Mouse (Mus musculus) monocyte, adult 2 months (primary cell): ENCODE results near the gene Mob2.

ENCODE experiments used
- DNase-seq, 2 experiments: peaks; one replicate each; pipeline ENCODE4 v3.0.0; 2022; ENCODE audit warnings: low spot score in 2 of 2, low read depth in 1 of 2

Gene Mob2

DNA sequence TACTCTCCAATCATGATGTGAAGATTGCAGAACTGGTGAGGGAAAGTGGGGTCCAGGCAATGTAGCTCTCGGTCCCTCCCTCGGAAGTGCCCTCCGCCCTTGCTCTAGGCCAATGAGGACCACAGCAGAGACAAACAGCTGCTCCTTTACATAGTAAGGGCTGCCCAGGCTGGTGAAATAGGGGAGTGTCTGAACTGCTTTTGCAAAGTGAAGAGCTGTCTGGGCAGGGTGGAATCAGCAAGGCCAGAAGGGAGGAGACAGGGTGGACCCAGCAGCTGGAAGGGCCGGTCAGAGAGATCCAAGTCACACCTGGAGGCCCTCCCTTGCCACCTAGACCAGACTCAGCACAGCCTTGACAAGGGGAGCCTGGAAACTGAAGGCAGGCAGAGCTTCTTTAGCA is 34.9 kb downstream of the Mob2 start:
- DNase-seq: no peak

GRCm38 (mm10) chr7:142025196-142025595 is 35.7 kb downstream of the Mob2 start:
- DNase-seq: no peak

GRCm38 (mm10) chr7:142020827-142021226 is 40.0 kb downstream of the Mob2 start:
- no peak for DNase-seq

GRCm38 (mm10) chr7:142019699-142020098 is 41.2 kb downstream of the Mob2 start:
- DNase-seq: no peak

- DNase-seq: no peak
Measured at GRCm38 (mm10) chr7:142016562-142016961, 44.3 kb downstream of the Mob2 start.

- DNase-seq: no peak
Measured at GRCm38 (mm10) chr7:142001597-142002340, 59.1 kb downstream of the Mob2 start.

DNA sequence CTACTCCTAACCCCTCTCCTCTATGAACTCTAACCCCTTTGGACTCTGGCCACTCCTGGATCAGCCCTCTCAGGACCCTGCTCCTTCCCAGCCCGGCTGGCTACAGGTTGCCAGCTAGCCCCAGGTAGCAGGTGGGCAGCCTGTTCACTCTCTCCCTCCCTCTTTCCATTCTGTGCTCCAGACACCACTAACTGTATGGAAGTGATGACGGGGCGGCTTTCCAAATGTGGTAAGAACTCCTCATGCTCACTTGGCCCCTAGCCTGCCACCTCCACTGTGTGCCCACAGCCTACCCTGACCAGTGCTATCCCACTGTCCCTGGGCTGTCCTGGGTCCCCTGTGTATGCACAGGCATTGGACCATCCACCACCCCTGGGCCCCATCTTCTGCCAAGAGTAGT is 60.2 kb downstream of the Mob2 start:
- DNase-seq: no peak

- DNase-seq: no peak
Measured at GRCm38 (mm10) chr7:141994121-141994520, 66.7 kb downstream of the Mob2 start.

DNA sequence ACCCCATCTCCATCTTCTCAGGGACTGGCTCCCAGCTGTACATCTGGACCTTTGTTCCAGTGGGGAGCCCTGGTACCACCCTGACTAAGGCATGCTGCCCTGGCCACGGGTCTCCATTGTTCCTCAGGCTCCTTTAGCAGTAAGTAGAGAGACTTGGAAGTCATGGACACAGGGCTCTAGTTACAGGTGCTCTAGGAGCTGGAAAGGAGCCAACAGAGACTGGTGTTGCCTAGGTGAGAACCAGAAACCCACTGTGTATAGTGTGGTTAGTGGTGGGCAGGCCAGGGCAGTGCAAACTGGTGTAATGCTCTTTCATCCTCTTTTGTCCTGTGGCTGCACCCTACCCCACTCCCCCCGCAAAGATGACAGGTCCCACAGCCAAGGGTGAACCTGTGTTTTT is 69.7 kb downstream of the Mob2 start:
- no peak for DNase-seq

DNA sequence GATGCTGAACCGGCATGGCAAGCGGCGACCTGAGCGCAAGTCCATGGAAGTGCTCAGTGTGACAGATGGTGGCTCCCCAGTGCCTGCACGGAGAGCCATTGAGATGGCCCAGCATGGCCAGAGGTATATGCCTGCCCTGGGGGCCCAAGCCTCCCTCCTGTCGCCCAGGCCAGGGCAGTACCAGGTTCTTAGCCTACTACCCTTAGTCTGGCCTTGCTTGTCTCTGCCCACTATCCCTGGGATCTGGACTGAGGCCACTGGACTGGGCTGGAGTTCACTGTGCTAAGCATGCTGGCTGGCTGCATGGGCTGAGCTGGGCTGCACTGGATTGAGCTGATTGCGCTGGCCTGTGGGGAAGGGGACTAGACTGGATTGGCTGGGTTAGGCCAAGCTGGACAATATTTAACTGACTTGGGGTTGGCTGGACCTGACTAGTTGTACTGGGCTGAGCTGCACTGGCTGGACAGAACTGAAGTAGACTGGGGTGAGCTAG is 72.5 kb downstream of the Mob2 start:
- DNase-seq: no peak

DNA sequence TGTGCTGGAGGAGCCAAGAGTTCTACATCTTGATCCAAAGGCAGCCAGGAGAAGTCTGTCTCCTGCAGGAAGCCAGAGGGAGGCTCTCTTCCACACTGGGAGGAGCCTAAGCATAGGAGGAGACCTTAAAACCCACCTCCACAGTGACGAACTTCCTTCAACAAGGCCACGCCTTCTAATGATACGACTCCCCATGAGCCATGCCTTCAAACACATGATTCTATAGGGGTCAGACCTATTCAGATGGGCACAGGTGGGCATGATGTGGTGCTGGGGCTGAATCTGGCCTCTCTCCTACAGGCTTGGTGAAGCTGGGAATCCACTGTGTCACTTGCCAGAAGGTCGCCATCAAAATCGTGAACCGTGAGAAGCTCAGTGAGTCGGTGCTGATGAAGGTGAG is 79.6 kb downstream of the Mob2 start:
- DNase-seq: no peak

DNA sequence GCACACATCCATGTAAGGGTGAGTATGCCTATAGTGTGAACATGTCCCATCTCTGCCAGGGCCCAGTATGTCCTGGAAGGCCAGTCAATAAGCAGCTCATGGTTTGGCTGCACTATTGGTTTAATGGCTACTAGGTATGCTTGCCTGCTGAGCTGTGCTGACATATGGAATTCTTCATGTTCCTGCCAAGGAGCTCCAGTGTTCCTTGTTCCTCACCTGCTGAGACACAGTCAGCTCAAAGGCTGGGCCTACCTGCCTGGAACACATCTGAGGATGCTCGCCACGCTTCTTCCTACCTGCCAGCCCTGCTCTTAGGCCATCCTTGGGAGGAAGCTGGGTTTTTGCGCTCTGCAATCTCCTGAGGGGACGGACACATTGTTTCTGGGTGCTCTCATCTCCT is 81.6 kb downstream of the Mob2 start:
- DNase-seq: no peak

DNA sequence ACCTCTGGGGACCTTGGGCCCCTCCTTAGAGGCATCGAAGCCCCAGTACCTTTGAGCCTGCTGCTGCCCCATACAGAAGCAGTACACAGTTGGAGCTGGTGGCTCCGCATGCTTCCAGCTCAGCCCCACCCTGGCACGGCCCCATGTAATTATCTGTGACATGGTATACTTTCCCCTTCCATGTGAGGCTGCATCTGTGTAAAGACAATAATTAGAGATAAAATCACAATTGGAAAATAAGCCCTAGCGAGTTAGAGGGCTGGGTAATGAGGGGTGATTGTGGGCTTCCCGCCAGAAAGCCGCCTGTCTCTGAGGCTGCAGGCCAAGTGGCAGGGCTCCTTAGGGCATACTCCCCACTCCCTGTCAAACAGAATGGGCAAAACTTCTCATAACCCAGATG is 82.9 kb downstream of the Mob2 start:
- DNase-seq: no peak

- DNase-seq: no peak
Measured at GRCm38 (mm10) chr7:141972831-141973619, 87.8 kb downstream of the Mob2 start.

DNA sequence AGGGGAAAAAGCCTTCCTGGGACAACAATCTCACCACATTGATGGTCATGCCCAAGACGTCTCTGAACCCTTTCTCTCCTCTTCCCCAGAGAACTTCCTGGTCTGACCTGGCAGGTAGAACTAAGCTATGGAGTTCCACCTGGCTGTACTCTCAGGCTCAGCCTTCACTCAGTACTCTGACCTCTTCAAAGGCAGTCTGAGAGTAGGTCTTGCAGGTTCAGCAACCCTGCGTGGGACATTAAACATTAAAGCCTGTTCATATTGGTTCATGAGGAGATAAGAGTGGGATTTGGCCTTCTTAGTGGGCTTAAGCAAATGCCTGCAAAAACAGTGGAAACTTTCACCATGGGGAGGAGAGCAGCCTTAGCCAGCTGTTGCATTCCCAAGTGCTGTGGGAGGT is 94.6 kb downstream of the Mob2 start:
- DNase-seq: no peak

DNA sequence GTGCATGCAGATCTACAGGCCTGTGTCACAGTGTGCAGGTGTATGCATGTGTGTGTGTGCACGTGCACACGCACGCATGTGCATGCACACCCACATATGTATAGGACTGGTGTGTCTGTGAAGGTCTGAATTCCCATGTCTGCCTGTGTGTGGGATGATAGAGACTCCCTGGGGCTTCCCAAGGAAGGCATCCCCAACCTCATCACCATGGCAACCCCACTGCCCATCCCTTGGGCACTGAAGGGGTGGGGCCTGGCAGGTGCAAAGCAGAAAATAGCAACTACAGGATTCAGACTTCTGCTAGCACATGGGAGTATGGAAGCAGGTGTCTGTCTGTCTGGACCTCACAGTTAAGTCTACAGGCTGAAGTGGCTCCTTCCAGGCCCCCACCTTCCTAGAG is 98.3 kb downstream of the Mob2 start:
- no peak for DNase-seq

GRCm38 (mm10) chr7:141961491-141961890 is 99.4 kb downstream of the Mob2 start:
- DNase-seq: no peak

- DNase-seq: no peak
Measured at GRCm38 (mm10) chr7:141960926-141961325, 99.9 kb downstream of the Mob2 start.

DNA sequence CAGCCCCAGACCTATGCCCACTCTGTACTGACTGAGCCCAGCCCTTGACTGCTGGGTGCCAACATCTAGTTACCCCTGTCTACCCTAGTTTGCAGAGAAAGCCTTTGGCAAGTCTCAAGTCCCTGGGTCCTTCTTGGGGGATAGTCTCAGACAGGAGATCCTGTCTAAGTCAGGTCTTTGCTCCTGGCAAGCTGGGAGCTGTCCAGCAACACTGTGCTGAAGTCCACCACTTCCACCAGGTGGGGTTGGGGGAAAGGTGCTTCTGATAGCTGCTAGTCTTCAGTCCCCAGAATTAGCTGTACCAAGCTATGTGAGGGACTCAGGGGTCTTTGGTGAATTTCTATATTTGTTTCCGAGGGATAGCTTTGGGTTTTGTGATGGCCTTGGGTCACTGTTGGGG is 101.7 kb downstream of the Mob2 start:
- DNase-seq: no peak
